Mouse (Mus musculus): Measurements from ENCODE around the gene Dapk2.

The Dapk2 gene

DNA sequence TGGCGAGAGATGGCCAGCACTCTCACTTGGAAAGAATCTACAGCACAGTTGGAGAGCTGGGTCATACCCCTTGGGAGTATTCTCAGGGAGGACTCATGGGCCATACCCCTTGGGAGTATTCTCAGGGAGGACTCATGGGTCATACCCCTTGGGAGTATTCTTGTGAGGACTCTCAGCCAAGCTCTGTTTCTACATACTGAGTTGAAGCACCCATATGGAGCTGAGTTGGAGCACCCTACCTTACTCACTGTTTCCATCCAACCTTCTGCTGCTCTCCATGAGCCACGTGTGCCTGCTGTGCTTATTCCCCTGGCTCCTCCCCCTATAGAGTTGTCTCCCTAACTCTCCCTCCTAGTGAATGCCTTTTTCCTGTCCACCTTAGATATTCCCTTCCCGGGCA is 148.4 kb downstream of the Dapk2 start:
- DNase-seq (ENCODE audit: low read depth, low spot score) = no peak

GRCm38 (mm10) chr9:66307341-66307740 is 149.3 kb downstream of the Dapk2 start:
- no peak for DNase-seq (ENCODE audit: low read depth, low spot score)

DNA sequence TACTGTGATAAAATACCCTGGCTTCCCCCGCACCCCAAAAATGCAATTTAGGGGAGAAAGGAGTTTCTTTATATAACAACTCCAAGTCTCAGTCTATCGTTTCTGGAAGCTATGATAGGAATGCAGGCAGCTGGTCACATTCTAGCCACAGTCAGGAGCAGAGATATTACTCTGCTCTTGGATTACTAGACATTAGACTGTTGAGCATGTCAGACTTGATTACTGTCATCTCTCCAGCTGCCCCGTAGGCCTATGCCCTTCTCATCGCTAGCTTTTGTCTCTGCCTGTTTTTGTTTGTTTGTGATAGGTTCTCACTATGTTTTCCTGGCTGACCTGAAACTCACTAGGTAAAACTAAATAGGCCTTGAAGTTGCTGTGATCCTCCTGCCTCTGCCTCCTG is 150.7 kb downstream of the Dapk2 start:
- no peak for DNase-seq (ENCODE audit: low read depth, low spot score)

GRCm38 (mm10) chr9:66311458-66311857 is 153.4 kb downstream of the Dapk2 start:
- DNase-seq (ENCODE audit: low read depth, low spot score) = no peak

GRCm38 (mm10) chr9:66316603-66317002 is 158.6 kb downstream of the Dapk2 start:
- DNase-seq (ENCODE audit: low read depth, low spot score) = no peak
